ENCODE assay signal across 21 mouse cellular contexts in the genomic region with DNA sequence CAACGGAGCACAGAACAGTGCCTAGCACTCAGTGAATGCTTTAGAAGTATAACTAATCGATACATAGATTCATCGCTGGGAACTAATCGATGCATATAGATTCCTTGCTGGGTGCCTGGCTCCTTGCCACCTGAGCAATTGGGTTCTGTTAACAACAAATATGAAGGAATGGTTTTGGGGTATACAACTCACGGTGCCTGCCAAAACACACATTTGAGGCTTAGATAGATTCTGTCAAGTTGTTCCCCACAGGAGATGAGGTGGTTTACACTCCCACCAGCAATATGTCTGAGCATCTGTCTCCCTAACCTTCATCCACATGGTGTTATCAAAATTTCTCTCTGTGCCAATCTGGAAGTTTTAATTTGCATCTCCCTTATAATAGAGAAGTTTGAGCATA. TPM values are rescaled to one million over a fixed set of nuclear protein-coding genes. Genes with fewer than 3 reads are reported as not detected.
DNase-seq lines count a peak whose midpoint lies in the region; ATAC-seq and TF ChIP-seq lines count a peak whose summit lies in the region.
"Had no signal": no experiment of that assay in that cellular context is flagged by ENCODE, and none has a peak within 500 bp of the region (broad histone marks: within the 10 kb centered on the region; RNA-seq: fewer than 3 reads in every experiment).

No protein-coding gene starts in this region.

- no peaks in the 10 kb centered on the region for H3K79me2 ChIP-seq in heart, adult 2 months (replicated peaks; ENCODE audit: control insufficient read depth, insufficient read depth, low read length)

- no peaks in the 10 kb centered on the region for H3K36me3 ChIP-seq in forebrain, embryonic 14.5 days (ENCODE audit: control insufficient read depth, insufficient read depth, low read length)
- no peaks in the 10 kb centered on the region for H3K36me3 ChIP-seq in forebrain, embryonic 13.5 days (ENCODE audit: poor library complexity, severe bottlenecking)
- H3K36me3 ChIP-seq in heart, adult 2 months (ENCODE audit: control insufficient read depth, insufficient read depth, low read length) = no peaks in the 10 kb centered on the region
- H3K36me3 ChIP-seq in heart, embryonic 10.5 days = no peaks in the 10 kb centered on the region
- H3K36me3 ChIP-seq: hindbrain, embryonic 13.5 days; limb, embryonic 12.5 days had no signal

- H3K4me2 ChIP-seq in forebrain, embryonic 14.5 days (ENCODE audit: low read length) = no peak overlapping the region
- no peak overlapping the region for H3K4me2 ChIP-seq in forebrain, embryonic 13.5 days
- H3K4me2 ChIP-seq: hindbrain, embryonic 13.5 days; limb, embryonic 12.5 days had no signal

- peak; percentile 45; the same call in 1 of the 2 replicates for ATAC-seq in forebrain, embryonic 14.5 days
- ATAC-seq in forebrain, embryonic 13.5 days = no peak; the same call in 1 of the 2 replicates
- ATAC-seq: intestine, embryonic 16.5 days; lung, postnatal 0 days had no signal

- no peak overlapping the region for H3K9ac ChIP-seq in forebrain, embryonic 14.5 days (ENCODE audit: low read length)
- no peak overlapping the region for H3K9ac ChIP-seq in forebrain, embryonic 13.5 days
- no peak overlapping the region for H3K9ac ChIP-seq in heart, adult 2 months (ENCODE audit: low read depth, low read length)
- H3K9ac ChIP-seq: hindbrain, embryonic 13.5 days; limb, embryonic 12.5 days; liver, embryonic 14.5 days had no signal

- DNase-seq in forebrain, embryonic 14.5 days (ENCODE audit: low spot score) = peak; percentile 82
- DNase-seq in frontal cortex, postnatal 36 days (ENCODE audit: low spot score in 2 of 2) = peak; percentile 71 to 83
- DNase-seq in layer of hippocampus, postnatal 25 days (ENCODE audit: extremely low spot score in 1 of 2, low spot score in 1 of 2) = peak; percentile 31 to 50
- DNase-seq in right cerebral cortex, postnatal 14 days = peak; percentile 60
- DNase-seq in T-cell, adult 2 months (ENCODE audit: low spot score) = no peak
- DNase-seq in heart, adult 2 months = no peak
- DNase-seq in heart, embryonic 10.5 days (ENCODE audit: low spot score) = no peak
- DNase-seq: adrenal gland, postnatal 25 days; gastrocnemius, adult 2 months; heart, postnatal 10 days; kidney, postnatal 14 days; retina, postnatal 1 day; thymus, adult 18-20 months had no signal

- H3K4me1 ChIP-seq in forebrain, embryonic 14.5 days (ENCODE audit: control insufficient read depth, insufficient read depth, low read length) = peaks cover 6% of the 10 kb centered on the region; the same call in 1 of the 2 replicates
- H3K4me1 ChIP-seq in forebrain, embryonic 13.5 days = peaks cover 7% of the 10 kb centered on the region
- H3K4me1 ChIP-seq in heart, adult 2 months (ENCODE audit: control insufficient read depth, insufficient read depth, low read length) = peaks cover 5% of the 10 kb centered on the region; the same call in 1 of the 2 replicates
- peaks cover 5% of the 10 kb centered on the region; the same call in 1 of the 2 replicates for H3K4me1 ChIP-seq in heart, embryonic 10.5 days

- no peak for TF ChIP-seq POLR2A in heart, adult 2 months (IDR thresholded peaks at IDR 0.05; ENCODE audit: insufficient read depth, low read depth, low read length)

- no peak overlapping the region for H3K27ac ChIP-seq in forebrain, embryonic 14.5 days (ENCODE audit: low read depth, low read length)
- no peak overlapping the region for H3K27ac ChIP-seq in forebrain, embryonic 13.5 days
- no peak overlapping the region for H3K27ac ChIP-seq in heart, adult 2 months
- H3K27ac ChIP-seq in heart, embryonic 10.5 days = no peak overlapping the region
- H3K27ac ChIP-seq: gastrocnemius, adult 2 months; hindbrain, embryonic 13.5 days; limb, embryonic 12.5 days; liver, embryonic 14.5 days had no signal

- TF ChIP-seq EP300 in heart, adult 2 months (IDR thresholded peaks at IDR 0.05; ENCODE audit: insufficient read depth, low read depth, low read length) = no peak

- no peak overlapping the region for H3K4me3 ChIP-seq in forebrain, embryonic 14.5 days (ENCODE audit: low read depth, low read length)
- H3K4me3 ChIP-seq in forebrain, embryonic 13.5 days = no peak overlapping the region
- no peak overlapping the region for H3K4me3 ChIP-seq in heart, adult 2 months
- no peak overlapping the region for H3K4me3 ChIP-seq in heart, embryonic 10.5 days
- H3K4me3 ChIP-seq: erythroblast, embryonic 14.5 days; gastrocnemius, adult 2 months; hindbrain, embryonic 13.5 days; limb, embryonic 12.5 days; megakaryocyte, embryonic 14.5 days had no signal

- intact Hi-C loops in heart, adult 2 months (cut with DNase I) = no loop called here

- no peaks in the 10 kb centered on the region for H3K9me3 ChIP-seq in forebrain, embryonic 14.5 days (replicated peaks; ENCODE audit: control insufficient read depth, low read length)
- H3K9me3 ChIP-seq in forebrain, embryonic 13.5 days (replicated peaks) = no peaks in the 10 kb centered on the region
- H3K9me3 ChIP-seq in heart, embryonic 10.5 days = peaks cover 2% of the 10 kb centered on the region; the same call in 1 of the 2 replicates
- H3K9me3 ChIP-seq: hindbrain, embryonic 13.5 days; limb, embryonic 12.5 days had no signal

- no peak for TF ChIP-seq CTCF in heart, adult 2 months (IDR thresholded peaks at IDR 0.05)

- WGBS in forebrain, embryonic 14.5 days = 82% methylated on average over 5 of the region's 5 CpGs
- WGBS in forebrain, embryonic 13.5 days = 81% methylated on average over 5 of the region's 5 CpGs
- 89% methylated on average over 5 of the region's 5 CpGs for WGBS in heart, adult 2 months
- WGBS in heart, embryonic 10.5 days = 93% methylated on average over 5 of the region's 5 CpGs

- no peaks in the 10 kb centered on the region for H3K27me3 ChIP-seq in forebrain, embryonic 14.5 days (replicated peaks; ENCODE audit: control insufficient read depth, insufficient read depth, low read length)
- H3K27me3 ChIP-seq in forebrain, embryonic 13.5 days = no peaks in the 10 kb centered on the region
- H3K27me3 ChIP-seq in heart, adult 2 months (ENCODE audit: control insufficient read depth, insufficient read depth, low read length) = 0 out of 2 replicates have a peak, but pooled peaks cover 1% of the 10 kb centered on the region
- H3K27me3 ChIP-seq in heart, embryonic 10.5 days (ENCODE audit: insufficient read depth, poor library complexity, severe bottlenecking) = no peaks in the 10 kb centered on the region
- H3K27me3 ChIP-seq: hindbrain, embryonic 13.5 days; limb, embryonic 12.5 days; megakaryocyte, embryonic 14.5 days had no signal

RNA-seq across cellular contexts. Expression of a gene that starts 10.7 kb away (rescaled TPM):
- polyA plus RNA-seq in forebrain, embryonic 14.5 days (2014; fragmentation: Nextera tagmentation; extraction: Ambion mirVana) = 157 and 165 TPM in 2 replicates
- 250 and 265 TPM in 2 replicates for polyA plus RNA-seq in forebrain, embryonic 13.5 days (2015; fragmentation: Nextera tagmentation; extraction: Ambion mirVana)
- 10 to 100 TPM; 33.2 to 35.8 TPM for total RNA-seq in layer of hippocampus, postnatal 25 days (2021)
- total RNA-seq in heart, adult 2 months (2021) = 10 to 100 TPM; 39.8 to 40.1 TPM
- 13.9 and 26.2 TPM in 2 replicates for polyA plus RNA-seq in heart, adult 2 months (2012; rRNA removed)
- polyA plus RNA-seq in heart, embryonic 10.5 days (2016; fragmentation: Nextera tagmentation; extraction: Ambion mirVana) = 142 and 192 TPM in 2 replicates

Comparison
In these comparisons a context has a peak if more than half of its experiments do, and no peak if none do; other contexts are left out.
1. DNase-seq: peak in forebrain, embryonic 14.5 days (single experiment), frontal cortex, postnatal 36 days (2 of 2), layer of hippocampus, postnatal 25 days (2 of 2) and right cerebral cortex, postnatal 14 days (single experiment); none in T-cell, adult 2 months (single experiment), heart, adult 2 months (0 of 2) and heart, embryonic 10.5 days (single experiment).